Mouse (Mus musculus) cerebellum, postnatal 14 days (tissue): ENCODE results near the gene Klra6.
"Not testable (repeated sequence)": the region's sequence is repeated elsewhere in the genome, so short reads cannot be mapped to it uniquely, and the experiment has no call there.

Experiments
- DNase-seq, 2 experiments: peaks; one replicate each; pipeline ENCODE4 v3.0.0; 2021; ENCODE audit warnings: mixed read lengths in 2 of 2

Klra6 gene

DNA sequence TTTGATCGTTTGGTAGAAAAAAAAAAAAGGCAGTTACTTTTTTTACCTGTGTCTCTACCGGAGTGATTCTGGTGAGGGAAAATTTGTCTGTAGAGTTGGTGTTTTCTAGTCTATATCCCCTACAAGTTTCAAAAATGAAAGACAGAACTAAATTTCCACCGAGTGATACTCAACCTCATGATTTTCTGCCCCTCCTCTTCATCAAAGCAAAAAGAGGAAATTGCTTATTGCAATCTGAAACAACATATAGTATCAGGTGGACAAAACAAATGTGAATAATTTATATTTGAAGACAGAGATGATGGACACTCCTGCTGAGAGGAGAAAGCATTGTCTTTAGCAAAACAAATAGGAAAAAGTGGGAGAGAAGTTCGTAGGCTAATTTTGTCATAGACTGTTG, at the start of gene Klra6:
Gene Klra6, minus strand, starts transcription at position 101 of the 400 bp plus-strand sequence.
- no peak for DNase-seq

DNA sequence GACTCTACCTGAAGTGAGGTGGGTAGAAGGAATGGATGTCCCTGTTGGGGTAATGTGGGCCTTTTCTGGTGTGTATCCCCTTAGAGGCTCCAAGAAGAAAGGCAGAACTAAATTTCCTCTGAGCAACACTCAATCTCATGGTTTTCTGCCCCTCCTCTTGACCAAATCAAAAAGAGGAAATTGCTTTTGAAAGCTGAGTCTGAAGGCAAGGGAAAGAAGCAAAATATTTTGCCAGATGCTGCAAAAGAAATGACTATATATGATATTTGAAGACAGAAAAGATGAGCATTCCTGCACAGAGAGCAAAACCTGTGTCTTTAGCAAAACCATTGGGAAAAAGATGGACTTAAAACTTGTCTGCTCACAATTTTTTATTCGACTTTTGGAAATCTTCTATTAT, 40.4 kb upstream of the Klra6 start, which contains the start of gene Klra4:
Gene Klra4, minus strand, starts transcription at position 101 of the 400 bp plus-strand sequence.
- DNase-seq = not testable (repeated sequence)

DNA sequence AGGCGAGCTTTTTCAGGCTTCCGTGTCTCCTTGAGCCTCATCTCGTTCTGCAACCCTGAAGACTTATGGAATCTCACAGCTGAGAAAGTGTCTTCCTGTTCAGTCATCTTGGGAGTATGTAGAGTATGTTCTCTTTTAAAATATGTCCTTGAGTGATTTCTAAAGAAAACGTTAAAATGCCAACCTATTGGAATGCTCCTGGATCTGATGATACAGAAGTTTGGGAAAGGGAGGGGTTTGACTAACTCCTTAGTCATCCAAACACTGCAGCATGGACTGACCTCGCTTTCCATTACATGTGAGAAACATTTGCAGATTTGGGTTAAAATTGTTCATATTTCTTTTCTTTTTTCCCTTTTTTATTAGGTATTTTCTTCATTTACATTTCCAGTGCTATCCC, 38.4 kb upstream of the Klra6 start:
- no peak for DNase-seq

DNA sequence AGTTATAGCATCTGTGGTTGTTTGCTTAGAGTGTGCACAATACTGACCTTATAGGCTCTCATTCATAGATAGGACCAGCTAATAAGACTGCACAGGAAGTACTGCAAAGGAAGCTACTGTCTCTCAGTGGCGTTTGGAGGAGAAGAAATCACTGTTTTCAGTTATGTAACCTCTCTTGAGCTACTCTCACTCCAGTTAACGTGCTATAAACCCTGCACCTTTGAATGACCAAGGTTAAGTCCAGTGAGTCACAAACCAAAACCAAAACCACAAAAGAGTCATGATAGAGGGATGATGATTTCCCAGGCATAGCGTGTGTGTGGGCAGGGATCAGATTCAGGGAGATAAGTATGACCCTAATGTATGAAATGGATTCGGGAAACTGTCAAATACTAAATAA, 8.4 kb upstream of the Klra6 start:
- DNase-seq = not testable (repeated sequence)

DNA sequence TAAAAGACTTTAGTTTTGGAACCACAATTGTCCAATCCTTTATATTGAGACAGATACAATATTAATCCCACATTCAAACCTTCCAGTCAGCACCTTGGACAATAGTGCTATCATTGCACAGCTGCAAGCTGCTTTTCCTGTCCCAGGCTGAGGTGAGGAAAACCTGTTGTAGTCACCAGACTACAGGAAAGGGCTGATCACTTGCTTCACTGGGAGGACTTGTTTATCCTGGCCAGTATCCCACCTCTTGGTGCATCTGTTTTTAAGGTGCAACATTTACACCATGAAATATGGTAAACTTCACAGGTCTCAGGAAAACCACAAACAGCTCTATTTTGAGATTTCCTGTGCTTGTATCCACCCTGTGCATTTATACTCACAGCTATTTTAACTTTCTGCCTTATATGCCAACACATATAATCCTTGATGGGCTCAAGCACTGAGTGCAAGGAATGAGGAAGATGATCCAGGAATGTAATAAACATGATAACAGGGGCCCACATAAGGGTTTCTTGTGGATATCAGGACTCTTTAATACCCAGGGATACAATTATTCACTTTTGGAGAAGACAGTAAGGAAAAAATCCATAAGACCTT, 4.8 kb upstream of the Klra6 start:
- not testable (repeated sequence) for DNase-seq
